Mouse (Mus musculus): ENCODE results near the gene Emp1.
A peak's percentile ranks its signal among the peaks of the same experiment; 100 is the strongest.

The Emp1 gene

GRCm38 (mm10) chr6:135362459-135363159 lies at the start of gene Emp1:
TSS of gene Emp1 (plus strand) at chr6:135362545.
- no peak for DNase-seq (ENCODE audit: low spot score in 2 of 2)

- DNase-seq (ENCODE audit: low spot score in 2 of 2), result no peak
These were observed 48.4 kb upstream of the Emp1 start for GRCm38 (mm10) chr6:135313981-135314380.

DNA sequence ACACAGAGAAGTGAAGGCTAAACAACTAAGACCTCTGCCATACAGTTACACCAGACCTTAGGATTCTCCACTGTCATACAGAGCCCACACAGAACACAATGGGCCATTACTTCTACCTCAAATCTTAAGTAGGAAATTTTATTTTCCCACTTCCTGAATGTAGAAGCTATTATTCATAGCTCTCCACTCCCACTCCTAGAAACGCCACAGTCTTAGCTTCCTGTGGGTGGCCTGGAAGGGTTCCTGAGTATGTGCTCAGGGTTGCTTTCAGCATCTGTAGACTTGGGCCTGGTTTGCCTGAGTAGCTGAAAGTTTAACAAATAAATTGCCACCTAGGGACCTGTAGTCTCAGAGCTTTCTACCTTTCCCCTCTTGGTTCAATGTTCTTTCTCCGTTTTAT lies 46.2 kb upstream of the Emp1 start:
- DNase-seq (ENCODE audit: low spot score in 2 of 2), result no peak

DNA sequence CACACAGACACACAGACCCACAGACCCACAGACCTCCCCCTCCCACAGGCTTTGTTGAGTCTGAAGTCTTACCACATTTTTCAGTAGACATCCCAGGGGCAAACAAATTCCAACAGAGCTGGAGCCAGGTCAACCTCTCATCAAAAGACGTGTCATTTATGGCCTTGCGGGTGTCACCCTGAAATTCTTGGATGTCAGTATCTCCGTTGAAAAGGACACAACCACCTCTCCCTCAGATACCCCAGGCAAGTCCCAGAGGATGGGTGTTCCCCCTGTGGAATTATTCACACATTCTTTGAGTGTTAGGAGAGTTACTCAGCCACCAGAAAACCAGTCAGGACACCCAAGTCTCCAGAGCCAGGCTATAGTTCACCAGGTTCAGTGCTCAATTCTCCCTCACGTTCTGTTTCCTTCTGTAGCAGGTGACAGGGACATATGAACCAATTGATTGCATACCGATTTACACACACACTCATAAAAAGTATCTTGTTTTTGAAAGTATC lies 42.9 kb upstream of the Emp1 start:
- DNase-seq (ENCODE audit: low spot score in 2 of 2), result no peak

DNA sequence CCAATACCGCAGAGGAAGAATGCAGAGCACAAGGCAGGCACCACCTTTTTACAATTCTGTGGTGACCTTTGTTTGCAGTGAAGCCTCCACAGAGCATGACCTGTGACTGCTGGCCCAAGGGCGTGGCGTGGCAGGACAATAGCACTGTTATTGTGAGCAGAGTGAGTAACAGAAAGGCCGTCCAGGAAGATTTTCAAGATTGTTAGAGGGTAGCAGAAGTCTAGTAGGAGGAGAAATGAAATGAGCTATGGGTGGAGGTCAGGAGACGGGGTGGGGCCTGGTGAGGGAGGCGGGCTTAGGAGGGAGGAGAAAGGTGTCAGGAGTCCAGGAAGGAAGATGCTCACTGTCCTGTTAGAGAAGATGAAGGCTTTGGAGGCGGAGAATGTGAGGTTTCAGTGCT lies 39.6 kb upstream of the Emp1 start:
- no peak for DNase-seq (ENCODE audit: low spot score in 2 of 2)

- DNase-seq (ENCODE audit: low spot score in 2 of 2), result peak; percentile 12 to 14
These were observed 38.9 kb upstream of the Emp1 start for GRCm38 (mm10) chr6:135323311-135323982.

DNA sequence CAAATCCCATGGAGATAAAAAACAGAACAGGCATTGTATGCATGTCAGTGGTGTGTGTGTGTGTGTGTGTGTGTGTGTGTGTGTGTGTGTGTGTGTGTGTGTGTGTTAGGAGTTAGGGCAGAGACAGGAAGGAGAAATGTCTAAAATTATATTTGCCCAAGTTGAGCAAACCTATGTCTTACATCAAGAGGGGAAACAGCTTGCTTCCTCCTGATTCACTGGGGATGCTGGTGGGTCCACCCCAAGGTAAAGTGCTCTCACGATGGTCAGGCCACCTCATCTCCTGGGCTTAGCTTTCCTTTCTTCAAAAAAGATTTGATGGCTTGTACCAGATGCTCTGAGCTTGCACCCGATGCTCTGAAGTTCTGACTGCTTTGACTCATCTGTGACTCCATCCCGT lies 38.2 kb upstream of the Emp1 start:
- no peak for DNase-seq (ENCODE audit: low spot score in 2 of 2)

GRCm38 (mm10) chr6:135324686-135325300 lies 37.6 kb upstream of the Emp1 start:
- DNase-seq (ENCODE audit: low spot score in 2 of 2), result no peak

DNA sequence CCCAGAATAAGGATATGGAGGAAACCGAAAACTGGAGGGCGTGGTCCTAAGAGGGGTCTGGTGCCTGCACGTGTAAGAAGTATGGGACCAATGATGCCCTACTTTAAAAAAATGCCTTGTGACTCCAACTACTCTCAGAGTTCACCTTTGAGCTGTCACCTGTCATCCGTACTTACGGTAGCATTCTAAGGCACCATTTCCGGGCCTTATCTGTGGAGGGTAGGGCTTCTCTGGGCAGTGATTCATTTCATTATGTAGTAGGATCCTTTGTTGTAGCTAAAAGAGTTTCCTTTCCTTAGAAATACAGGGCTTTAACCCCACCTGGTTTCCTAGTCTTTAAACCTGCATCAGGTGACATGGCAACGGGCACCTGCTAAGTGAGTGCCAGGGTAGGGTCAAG lies 35.5 kb upstream of the Emp1 start:
- no peak for DNase-seq (ENCODE audit: low spot score in 2 of 2)

GRCm38 (mm10) chr6:135331916-135332315 lies 30.4 kb upstream of the Emp1 start:
- no peak for DNase-seq (ENCODE audit: low spot score in 2 of 2)

- DNase-seq (ENCODE audit: low spot score in 2 of 2), result no peak
These were observed 29.5 kb upstream of the Emp1 start for GRCm38 (mm10) chr6:135332737-135333281.

GRCm38 (mm10) chr6:135333994-135334651 lies 28.2 kb upstream of the Emp1 start:
- no peak for DNase-seq (ENCODE audit: low spot score in 2 of 2)

DNA sequence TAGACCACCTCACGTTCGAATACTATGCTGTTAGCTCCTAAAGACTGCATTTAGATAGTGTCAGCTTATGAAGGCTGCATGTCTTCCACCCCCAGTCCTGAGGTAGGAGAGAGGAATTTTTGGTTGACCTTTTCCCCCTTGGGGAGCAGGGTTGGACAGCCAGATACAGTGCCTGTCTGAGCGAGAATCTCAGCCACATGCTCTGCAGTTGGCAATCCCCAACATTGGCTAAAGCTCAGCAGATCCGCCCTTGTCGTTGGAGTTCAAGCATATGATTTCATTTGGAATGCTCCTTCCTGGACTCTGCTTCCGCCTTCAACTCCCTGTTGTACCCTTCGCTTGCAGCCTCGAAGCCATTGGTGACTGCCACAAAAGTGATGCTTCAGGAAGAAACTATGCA lies 26.0 kb upstream of the Emp1 start:
- DNase-seq (ENCODE audit: low spot score in 2 of 2), result no peak

GRCm38 (mm10) chr6:135340355-135341075 lies 21.8 kb upstream of the Emp1 start:
- DNase-seq (ENCODE audit: low spot score in 2 of 2), result no peak

DNA sequence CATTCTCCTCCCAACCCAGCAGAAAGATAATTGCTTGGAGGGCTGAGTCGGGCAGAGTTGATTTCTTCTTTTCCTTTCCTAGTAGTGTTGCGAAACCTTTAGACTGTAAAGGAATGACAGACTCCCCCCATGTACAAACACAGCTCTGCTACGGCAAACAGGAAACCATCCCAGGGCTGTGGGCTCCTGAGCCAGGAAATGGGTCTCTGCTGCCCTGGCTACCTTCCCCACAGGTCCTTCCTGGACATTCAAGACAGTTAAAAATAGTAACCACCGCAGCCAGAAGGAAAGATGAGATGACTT lies 21.3 kb upstream of the Emp1 start:
- DNase-seq (ENCODE audit: low spot score in 2 of 2), result no peak

DNA sequence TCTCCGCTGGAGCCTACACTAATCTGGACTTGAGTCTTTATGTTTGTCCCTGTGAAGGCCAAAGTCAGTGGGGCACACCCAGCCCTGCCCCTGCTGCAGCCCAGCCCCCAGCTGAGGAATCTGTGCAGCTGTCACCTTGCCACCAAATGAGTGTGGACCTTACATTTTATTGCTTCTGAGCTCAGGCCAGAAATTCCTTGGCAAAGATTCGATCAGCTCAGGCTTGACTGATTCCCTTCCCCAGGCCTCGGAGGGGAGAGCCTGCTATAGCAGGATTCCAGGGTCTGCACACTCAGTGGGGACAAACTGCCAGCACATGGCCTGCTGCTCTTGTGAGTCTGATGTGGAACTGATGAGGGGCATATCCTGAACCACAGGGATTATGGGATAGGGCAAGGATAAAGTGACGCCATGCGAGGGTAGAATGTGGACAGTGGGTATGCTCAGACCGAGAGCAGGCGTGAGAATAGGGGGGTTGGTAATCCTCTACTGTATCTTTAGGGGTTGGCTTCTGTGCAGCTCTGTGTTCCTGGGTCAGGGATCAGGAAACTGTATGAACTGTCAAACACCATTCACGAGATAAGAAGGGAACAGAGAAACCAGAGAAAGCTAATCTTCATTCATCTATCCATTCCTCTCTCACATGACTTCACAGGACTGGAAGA lies 10.6 kb upstream of the Emp1 start:
- no peak for DNase-seq (ENCODE audit: low spot score in 2 of 2)

DNA sequence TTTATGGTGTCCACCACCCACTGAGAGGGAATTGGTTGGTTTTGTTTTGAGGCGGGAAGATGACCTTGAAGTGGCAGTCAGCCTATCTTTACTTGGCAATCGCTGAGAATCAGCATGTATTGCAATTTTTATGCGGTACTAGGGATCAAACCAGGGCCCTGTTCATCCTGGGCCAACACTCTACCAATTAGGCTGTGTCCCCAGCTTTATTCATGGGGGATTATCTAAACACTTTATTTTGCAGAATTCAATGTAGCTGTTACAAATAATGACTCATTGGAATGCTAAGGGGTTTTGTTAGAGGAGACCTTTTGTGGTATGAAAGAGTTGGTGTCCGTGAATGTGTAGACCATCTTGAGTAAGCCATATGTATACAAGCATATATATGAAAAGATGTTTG lies 9.8 kb upstream of the Emp1 start:
- no peak for DNase-seq (ENCODE audit: low spot score in 2 of 2)

DNA sequence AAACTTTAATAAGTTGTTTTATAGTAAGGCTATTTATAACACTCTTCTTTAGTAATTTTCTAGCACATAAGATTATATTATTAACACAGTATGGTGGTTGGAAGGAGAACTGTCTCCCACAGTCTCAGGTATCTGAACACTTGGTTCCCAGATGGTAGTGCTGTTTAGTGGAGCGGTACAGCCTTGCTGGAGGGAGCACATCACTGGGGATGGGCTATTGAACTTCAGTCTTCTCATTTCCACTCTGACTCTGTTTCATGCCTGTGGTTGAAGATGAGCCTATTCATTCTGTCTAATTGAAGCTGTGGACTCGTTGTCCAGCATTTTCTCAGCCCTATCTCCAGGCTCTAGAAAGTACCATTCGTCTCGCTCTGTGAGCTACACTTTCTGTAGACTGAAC lies 7.4 kb upstream of the Emp1 start:
- no peak for DNase-seq (ENCODE audit: low spot score in 2 of 2)

- DNase-seq (ENCODE audit: low spot score in 2 of 2), result no peak
These were observed 2.0 kb upstream of the Emp1 start for GRCm38 (mm10) chr6:135360331-135360730.

GRCm38 (mm10) chr6:135362098-135362458 lies 267 bp upstream of the Emp1 start:
- no peak for DNase-seq (ENCODE audit: low spot score in 2 of 2)

GRCm38 (mm10) chr6:135363344-135364040 lies 1.1 kb downstream of the Emp1 start:
- no peak for DNase-seq (ENCODE audit: low spot score in 2 of 2)
